Mouse (Mus musculus): ENCODE results near the gene Lig3.
"Not testable (repeated sequence)": the region's sequence is repeated elsewhere in the genome, so short reads cannot be mapped to it uniquely, and the experiment has no call there.

Gene Lig3

DNA sequence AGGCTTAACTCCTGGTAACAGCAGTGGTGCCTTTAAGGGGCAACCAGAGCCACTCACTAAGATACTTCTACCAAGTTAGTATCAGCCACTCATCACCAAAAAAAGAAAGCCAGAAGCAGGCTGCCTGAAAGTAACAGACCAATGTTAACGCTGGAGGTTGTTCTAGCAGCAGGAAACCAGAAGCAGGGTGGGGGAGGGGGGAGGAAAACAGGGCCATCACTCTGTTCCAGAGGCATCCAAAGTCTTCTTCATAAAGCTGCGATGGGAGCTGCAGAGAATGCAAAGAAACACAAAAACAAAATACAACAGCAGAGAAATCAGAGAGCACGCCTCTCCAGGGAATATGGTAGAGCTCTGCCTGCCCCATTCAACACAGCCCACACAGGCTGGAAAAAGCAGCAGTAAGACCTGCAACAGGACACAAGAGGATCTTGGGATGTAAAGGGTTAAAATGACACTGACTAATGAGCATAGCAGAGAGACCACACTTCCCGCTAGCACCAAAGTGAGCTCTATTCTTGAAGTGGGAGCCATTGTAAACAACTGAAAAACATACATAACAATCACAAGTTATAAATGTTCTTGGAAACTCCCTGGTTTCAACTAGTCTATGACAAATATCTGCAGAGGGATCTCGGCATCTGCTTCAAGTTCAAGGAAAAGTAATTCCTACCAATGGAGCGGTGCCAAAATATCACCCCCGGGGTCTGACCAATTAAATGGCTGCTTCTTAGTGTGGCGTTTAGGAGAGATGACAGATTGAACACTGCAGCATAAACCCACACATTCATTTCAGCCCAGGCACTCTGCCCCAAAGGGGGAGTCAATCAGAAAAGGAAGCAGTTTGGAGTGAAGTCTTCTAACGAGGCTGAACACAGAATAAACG, 50.3 kb downstream of the Lig3 start:
- DNase-seq (ENCODE audit: low spot score): peak; percentile 61

- not testable (repeated sequence) for DNase-seq (ENCODE audit: low spot score)
Measured at GRCm38 (mm10) chr11:82832402-82832801, 51.5 kb downstream of the Lig3 start.

- no peak for DNase-seq (ENCODE audit: low spot score)
Measured at GRCm38 (mm10) chr11:82833929-82834328, 53.0 kb downstream of the Lig3 start.

GRCm38 (mm10) chr11:82834359-82834758, 53.5 kb downstream of the Lig3 start:
- DNase-seq (ENCODE audit: low spot score): not testable (repeated sequence)

DNA sequence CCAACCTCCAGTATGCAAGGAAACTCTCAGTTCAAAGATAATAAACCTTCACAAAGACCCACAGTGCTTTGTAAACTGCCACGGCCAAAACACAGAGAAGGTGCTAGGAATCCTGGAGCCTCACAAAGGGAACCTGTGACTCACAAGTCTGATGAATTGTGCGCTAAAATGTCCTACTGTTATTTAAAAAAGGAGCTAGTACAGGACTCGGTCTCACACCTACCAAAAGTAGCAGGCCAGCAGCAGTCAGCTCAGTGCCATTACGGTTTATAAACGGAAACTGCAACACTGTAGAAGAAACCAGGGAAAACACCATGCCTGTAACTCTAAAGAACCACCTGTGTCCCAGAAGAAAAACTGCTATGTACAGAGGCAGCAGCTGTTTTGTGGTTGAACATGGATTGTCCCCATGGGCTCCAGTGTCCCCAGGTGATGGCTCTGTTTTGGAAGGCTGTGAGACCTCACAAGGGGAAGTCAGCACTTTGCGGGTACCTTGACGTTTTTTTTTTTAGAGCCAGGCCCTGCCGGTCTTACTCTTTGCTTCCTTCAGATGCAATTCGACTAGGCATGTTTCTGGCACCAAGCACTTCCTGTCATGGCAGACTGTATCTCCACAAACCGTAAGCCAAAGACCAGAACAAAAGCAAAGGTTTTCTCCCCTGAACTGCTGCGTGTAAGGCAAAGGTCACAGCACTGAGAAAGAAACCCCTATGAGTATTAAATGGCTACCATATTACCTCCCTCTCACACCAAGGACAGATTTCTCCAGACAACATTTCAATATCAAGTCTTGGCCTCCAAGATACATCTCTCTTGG, 54.9 kb downstream of the Lig3 start:
- DNase-seq (ENCODE audit: low spot score): no peak

DNA sequence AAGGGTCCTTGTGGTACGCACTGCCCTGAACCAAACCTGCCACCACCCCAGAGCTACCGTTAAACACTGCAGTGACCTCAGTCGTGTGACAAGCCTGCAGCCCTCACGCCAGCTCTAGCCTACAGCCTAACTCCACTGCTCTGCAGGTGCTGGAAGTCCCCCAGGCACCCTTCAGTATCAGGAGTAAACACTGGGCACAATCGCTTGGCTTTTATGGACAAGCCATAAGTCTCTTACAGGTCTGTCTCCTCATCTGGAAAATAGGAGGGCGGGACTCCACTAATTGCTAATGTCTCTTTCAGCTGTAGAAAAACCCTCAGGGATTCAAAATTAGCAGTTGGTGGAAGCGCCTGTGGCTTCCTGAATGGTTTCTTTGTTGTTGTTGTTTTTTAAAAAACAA, 56.3 kb downstream of the Lig3 start:
- no peak for DNase-seq (ENCODE audit: low spot score)

GRCm38 (mm10) chr11:82837848-82838247, 56.9 kb downstream of the Lig3 start:
- DNase-seq (ENCODE audit: low spot score): peak; percentile 13

- no peak for DNase-seq (ENCODE audit: low spot score)
Measured at GRCm38 (mm10) chr11:82838511-82838910, 57.6 kb downstream of the Lig3 start.

DNA sequence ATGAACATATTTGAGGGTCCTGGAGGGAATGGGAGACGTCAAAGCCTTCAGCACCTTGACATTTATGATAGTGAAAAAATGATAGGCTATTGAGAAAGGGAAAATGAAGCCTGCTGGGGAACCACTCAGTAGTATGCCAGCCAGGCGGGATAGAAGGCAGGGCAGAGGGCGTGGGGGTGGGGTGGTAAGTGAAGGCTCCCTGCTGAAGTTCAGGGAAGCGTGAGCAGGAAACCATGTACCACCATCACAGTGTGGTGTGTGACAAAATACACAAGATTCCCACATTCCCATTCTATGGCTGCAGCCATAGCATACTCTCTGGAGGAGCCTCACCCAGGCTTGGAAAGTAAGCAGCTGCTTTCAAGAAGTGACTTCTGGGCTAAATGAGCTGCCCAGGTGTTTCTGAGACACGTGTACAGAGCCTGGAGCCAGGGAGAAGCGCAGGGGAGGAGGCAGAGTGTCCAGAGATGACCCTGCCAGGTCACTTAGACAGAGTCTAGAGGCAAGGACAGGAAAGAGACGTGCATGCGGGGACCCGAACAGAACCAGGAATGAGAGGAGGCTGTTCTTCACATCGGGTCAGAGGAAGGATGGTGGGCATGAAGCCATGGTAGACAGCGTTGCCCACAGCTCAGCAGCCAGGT, 64.0 kb downstream of the Lig3 start:
- DNase-seq (ENCODE audit: low spot score): no peak

- peak; percentile 79 for DNase-seq (ENCODE audit: low spot score)
Measured at GRCm38 (mm10) chr11:82845415-82846078, 64.6 kb downstream of the Lig3 start.

DNA sequence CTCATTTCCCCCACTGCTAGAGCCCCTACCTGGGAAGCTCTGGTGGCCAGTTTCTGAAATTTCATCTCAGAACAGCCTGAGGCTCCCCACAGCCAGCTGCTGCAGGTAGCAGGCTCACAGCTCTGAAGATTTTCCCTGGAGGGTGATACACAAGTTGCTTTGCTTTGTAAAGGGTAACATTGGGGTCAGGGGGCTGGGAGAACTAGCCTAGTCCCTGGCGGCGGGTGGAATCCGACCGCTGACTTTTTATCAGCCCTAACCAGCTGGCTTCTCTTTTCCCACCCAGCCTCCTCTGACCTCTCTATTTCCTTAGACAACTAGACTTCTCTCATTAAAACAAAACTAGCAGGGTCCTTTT, 65.2 kb downstream of the Lig3 start:
- DNase-seq (ENCODE audit: low spot score): peak; percentile 39

DNA sequence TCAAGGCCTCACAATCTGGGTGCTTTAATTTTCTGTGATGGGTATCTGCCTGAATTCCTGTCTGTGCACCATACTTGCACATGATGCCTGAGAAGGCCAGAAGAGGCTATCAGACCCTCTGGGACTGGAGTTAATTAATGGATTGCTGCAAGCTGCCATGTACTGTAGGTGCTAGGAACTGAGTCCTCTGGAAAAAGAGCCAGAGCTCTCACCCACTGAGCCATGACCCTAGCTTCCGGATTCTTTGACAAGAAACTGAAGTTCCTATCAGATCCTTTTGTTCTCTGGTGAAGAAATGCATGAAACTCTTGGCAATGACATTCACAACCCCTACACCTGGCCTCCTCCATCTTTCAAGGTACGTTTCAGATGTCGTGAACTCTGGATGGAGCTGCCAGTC, 66.0 kb downstream of the Lig3 start:
- no peak for DNase-seq (ENCODE audit: low spot score)

GRCm38 (mm10) chr11:82847571-82848000, 66.7 kb downstream of the Lig3 start:
- peak; percentile 10 for DNase-seq (ENCODE audit: low spot score)

- DNase-seq (ENCODE audit: low spot score): no peak
Measured at GRCm38 (mm10) chr11:82850259-82850658, 69.4 kb downstream of the Lig3 start.

DNA sequence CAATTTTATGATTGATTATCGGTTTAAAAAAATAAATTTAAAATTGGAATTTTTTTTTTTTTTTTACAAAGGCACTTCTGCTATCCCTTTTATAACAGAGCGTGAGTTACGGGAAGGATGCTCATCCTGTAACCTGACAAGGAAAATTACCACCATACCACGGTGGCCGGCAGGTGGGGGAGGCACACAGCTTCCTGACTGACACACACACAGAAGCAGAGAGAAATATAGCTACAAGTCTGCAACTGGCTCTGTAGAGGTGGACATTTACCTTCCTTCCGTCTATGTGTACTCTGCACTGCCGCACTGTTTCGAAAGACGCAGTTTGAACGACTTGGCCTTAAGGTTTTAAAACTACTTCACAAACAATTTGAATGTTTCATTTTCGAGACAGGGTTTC, 71.2 kb downstream of the Lig3 start:
- no peak for DNase-seq (ENCODE audit: low spot score)

GRCm38 (mm10) chr11:82852540-82852939, 71.6 kb downstream of the Lig3 start:
- DNase-seq (ENCODE audit: low spot score): no peak

GRCm38 (mm10) chr11:82852958-82853357, 72.0 kb downstream of the Lig3 start:
- DNase-seq (ENCODE audit: low spot score): no peak

All from embryo, embryonic 10 days (tissue).